Mouse (Mus musculus) thymus, adult 2 months (tissue): ENCODE data around the gene Apol7b.

ENCODE experiments used
- CTCF ChIP-seq: fragments of 200-500 bp; IDR thresholded peaks from 2 replicates; pipeline ENCODE4 v1.5.1; 2012; ENCODE audit warnings: mild to moderate bottlenecking, control low read depth, low read length, moderate library complexity, borderline replicate concordance; ENCODE audit not compliant: control insufficient read depth, poor library complexity, insufficient read depth; ENCODE audit errors: extremely low read depth
- POLR2A ChIP-seq: fragments of 200-500 bp; IDR thresholded peaks from 2 replicates; pipeline ENCODE4 v1.6.1; 2012; ENCODE audit warnings: mild to moderate bottlenecking, low read length, control low read depth, moderate library complexity; ENCODE audit not compliant: control insufficient read depth, poor library complexity, insufficient read depth; ENCODE audit errors: extremely low read depth

DNA sequence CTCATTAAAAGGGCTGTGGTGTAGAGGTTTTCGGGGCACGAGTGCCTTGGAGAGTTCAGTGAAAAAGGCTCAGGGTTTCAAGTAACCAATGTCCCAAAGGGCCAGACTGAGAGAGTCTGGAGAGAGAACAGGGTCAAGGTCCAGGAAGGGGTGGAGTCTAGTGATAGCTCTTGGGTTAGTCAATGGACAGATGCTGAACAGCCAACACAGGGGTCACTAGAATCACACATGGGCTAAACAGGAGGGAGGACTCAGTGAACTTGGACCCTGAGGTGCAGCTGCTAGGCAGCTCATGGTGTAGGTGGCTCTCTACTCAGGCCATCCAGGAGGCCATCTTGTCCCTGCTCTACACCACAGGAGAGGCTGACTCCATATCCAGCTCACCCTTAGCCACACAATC lies 59.8 kb downstream of the Apol7b start:
- TF ChIP-seq CTCF (no peak), POLR2A (no peak)
